Mouse (Mus musculus) stomach, embryonic 16.5 days (tissue): ENCODE measurements around the gene Parp11. TPM values are rescaled to one million over a fixed set of nuclear protein-coding genes. Genes with fewer than 3 reads are reported as not detected.

Experiments used
- polyA plus RNA-seq: library from polyadenylated mRNA; unstranded; fragments of >200 nt; fragmentation: Nextera tagmentation; extraction: Ambion mirVana; gene quantifications from 2 replicates; pipeline ENCODE4 v1.2.1, GENCODE M21; 2015

Gene Parp11
- polyA plus RNA-seq, 1 experiment from 2014 or later, result 21.8 TPM

Other genes with a start within 250 kb of the Parp11 start
- 3.1 and 3.7 TPM in 2 replicates for gene Cracr2a, start 114.5 kb downstream of the Parp11 start, polyA plus RNA-seq